Mouse (Mus musculus) C2C12 (cell line): ENCODE results near the gene Cubn.

Source experiments
- CTCF ChIP-seq: IDR thresholded peaks from one replicate; pipeline ENCODE4 v1.5.1; 2011; ENCODE audit not compliant: control insufficient read depth, insufficient read depth, insufficient read length
- MYOG ChIP-seq: IDR thresholded peaks from one replicate; pipeline ENCODE4 v1.6.1; 2011; ENCODE audit not compliant: control insufficient read depth, insufficient read length; ENCODE audit errors: extremely low read depth

GRCm38 (mm10) chr2:13237140-13237901 lies 254.3 kb downstream of the Cubn start:
- peak; percentile 6 for TF ChIP-seq CTCF
- TF ChIP-seq MYOG, result no peak
